Mouse (Mus musculus) adipose tissue, adult 10 weeks (tissue): ENCODE measurements around the gene Vmn1r91. TPM values are rescaled to one million over a fixed set of nuclear protein-coding genes. Genes with fewer than 3 reads are reported as not detected.

Experiments
- polyA plus RNA-seq: library from polyadenylated mRNA; stranded (reverse); fragments of 350-450 nt; fragmentation: Illumina TruSeq; extraction: RNeasy Lipid Tissue Mini Kit (QIAGEN cat#74804); gene quantifications from one replicate; pipeline ENCODE4 v1.2.3, GENCODE M21; 2014; ENCODE audit warnings: low read depth, low replicate concordance

Gene Vmn1r91
- not detected for polyA plus RNA-seq

GRCm38 (mm10) chr7:20099380-20099779, at the start of gene Vmn1r91:
TSS of gene Vmn1r91 (plus strand) at chr7:20099680.

GRCm38 (mm10) chr7:20122479-20122878, 23.0 kb downstream of the Vmn1r91 start, which contains the start of gene Gm16442:
TSS of gene Gm16442 (minus strand) at chr7:20122579.

DNA sequence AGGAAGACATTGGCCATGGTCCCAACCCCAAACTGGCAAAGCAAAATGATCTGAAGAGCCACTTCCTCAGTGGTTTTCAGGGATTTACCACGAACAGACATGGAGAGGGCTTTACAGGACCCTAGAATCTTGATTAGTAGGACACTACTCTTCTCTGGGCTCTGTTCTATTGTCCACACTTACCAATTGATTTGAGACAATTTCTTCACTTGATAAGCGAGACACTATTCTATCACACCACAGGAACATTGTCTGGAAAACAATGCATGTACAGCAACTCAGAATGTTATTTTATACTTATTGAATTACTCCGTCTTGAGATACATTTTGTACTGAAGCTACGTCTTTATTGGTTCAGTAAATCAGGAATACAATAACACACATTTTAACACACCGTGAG, 39.5 kb downstream of the Vmn1r91 start, which contains the start of gene Vmn1r93:
Gene Vmn1r93 (minus strand): TSS at position 101 of the 400 bp plus-strand sequence.

Other genes starting within 250 kb of the Vmn1r91 start
- gene Gm19345, start 247.7 kb upstream of the Vmn1r91 start, polyA plus RNA-seq, result not detected
- gene Ceacam16, start 238.4 kb upstream of the Vmn1r91 start, polyA plus RNA-seq, result not detected
- gene Ceacam19, start 211.7 kb upstream of the Vmn1r91 start, polyA plus RNA-seq, result 0.22 TPM
- gene Pvr, start 178.5 kb upstream of the Vmn1r91 start, polyA plus RNA-seq, result 20.5 TPM
- not detected for gene Igsf23, start 148.9 kb upstream of the Vmn1r91 start, polyA plus RNA-seq
- 0.24 TPM for gene Ceacam20, start 134.3 kb upstream of the Vmn1r91 start, polyA plus RNA-seq
- gene Nlrp9b, start 108.2 kb upstream of the Vmn1r91 start, polyA plus RNA-seq, result 2.6 TPM
- gene Gm16442, start 22.9 kb downstream of the Vmn1r91 start, polyA plus RNA-seq, result not detected
- not detected for gene Vmn1r93, start 39.4 kb downstream of the Vmn1r91 start, polyA plus RNA-seq
- not detected for gene Vmn1r94, start 68.7 kb downstream of the Vmn1r91 start, polyA plus RNA-seq
- gene Vmn1r95, start 94.0 kb downstream of the Vmn1r91 start, polyA plus RNA-seq, result not detected
- not detected for gene Gm6164, start 105.9 kb downstream of the Vmn1r91 start, polyA plus RNA-seq
- gene Gm4498, start 134.1 kb downstream of the Vmn1r91 start, polyA plus RNA-seq, result not detected
- not detected for gene Gm5890, start 163.2 kb downstream of the Vmn1r91 start, polyA plus RNA-seq
- gene Gm4133, start 234.4 kb downstream of the Vmn1r91 start, polyA plus RNA-seq, result not detected